Mouse (Mus musculus): ENCODE data around the gene Stat6.

The Stat6 gene

GRCm38 (mm10) chr10:127642772-127643552 lies at the start of gene Stat6:
Gene Stat6 (plus strand): TSS chr10:127642986.
- in situ Hi-C loops (cut with MboI, MseI): loop anchor here (5.0 kb wide), 1 partner anchor 34 kb away; no protein-coding TSS in a partner anchor

- in situ Hi-C loops (cut with MboI, MseI): no loop called here
These were observed 48.4 kb upstream of the Stat6 start for GRCm38 (mm10) chr10:127594405-127594804.

- in situ Hi-C loops (cut with MboI, MseI): no loop called here
These were observed 47.7 kb upstream of the Stat6 start for GRCm38 (mm10) chr10:127594930-127595715.

DNA sequence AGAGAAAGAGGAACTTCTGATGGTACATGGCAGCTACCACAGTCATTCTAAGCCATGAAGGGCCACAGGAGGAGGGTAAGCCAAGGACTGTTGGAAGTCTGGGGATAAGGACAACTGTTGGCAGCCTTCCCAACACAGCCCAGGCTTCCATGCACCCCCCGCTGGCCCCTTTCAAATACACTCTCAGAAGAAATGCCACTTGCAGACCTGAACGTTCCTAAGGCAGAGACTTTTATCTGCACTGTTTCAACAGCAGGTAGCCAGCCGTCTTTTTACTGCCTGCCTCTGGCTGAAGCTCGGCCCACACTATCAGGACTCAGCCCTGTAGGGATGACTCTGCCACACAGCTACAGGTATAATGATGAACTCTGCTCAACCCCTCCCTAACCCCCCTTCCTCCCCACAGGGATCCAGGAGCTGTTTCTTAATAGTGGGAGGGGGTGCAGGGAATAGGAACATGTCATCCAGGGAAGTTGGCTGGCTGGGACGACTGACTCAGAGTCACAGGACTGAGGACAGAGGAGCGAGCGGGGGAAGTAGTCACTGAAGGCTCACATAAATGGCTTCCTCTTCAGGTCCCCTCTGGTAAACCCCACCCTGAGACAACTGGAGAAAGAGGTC lies 46.4 kb upstream of the Stat6 start:
- in situ Hi-C loops (cut with MboI, MseI): no loop called here

GRCm38 (mm10) chr10:127597311-127597901 lies 45.4 kb upstream of the Stat6 start:
- in situ Hi-C loops (cut with MboI, MseI): no loop called here

DNA sequence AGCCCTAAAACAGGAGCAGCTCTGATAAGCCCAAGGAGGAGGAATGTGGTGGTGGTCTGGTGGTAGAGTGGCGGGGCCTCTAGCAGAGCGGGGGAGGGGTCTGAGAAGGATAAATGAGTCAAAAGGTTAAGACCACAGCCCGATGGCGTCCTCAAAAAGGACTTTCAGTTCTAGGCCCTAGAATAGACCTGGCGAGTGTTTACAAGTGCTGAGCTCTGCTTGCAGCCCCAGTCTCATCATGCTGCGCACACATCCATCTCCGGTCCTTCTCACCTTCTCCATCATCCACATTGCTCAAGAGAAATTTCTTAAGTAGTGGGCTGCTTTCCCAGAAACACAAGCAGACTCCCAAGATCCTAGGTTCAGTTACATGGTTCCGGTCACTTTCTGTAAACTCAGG lies 44.2 kb upstream of the Stat6 start:
- in situ Hi-C loops (cut with MboI, MseI): no loop called here

- in situ Hi-C loops (cut with MboI, MseI): no loop called here
These were observed 43.5 kb upstream of the Stat6 start for GRCm38 (mm10) chr10:127599252-127599651.

- in situ Hi-C loops (cut with MboI, MseI): no loop called here
These were observed 42.8 kb upstream of the Stat6 start for GRCm38 (mm10) chr10:127599779-127600541.

- in situ Hi-C loops (cut with MboI, MseI): no loop called here
These were observed 40.6 kb upstream of the Stat6 start for GRCm38 (mm10) chr10:127602194-127602593.

DNA sequence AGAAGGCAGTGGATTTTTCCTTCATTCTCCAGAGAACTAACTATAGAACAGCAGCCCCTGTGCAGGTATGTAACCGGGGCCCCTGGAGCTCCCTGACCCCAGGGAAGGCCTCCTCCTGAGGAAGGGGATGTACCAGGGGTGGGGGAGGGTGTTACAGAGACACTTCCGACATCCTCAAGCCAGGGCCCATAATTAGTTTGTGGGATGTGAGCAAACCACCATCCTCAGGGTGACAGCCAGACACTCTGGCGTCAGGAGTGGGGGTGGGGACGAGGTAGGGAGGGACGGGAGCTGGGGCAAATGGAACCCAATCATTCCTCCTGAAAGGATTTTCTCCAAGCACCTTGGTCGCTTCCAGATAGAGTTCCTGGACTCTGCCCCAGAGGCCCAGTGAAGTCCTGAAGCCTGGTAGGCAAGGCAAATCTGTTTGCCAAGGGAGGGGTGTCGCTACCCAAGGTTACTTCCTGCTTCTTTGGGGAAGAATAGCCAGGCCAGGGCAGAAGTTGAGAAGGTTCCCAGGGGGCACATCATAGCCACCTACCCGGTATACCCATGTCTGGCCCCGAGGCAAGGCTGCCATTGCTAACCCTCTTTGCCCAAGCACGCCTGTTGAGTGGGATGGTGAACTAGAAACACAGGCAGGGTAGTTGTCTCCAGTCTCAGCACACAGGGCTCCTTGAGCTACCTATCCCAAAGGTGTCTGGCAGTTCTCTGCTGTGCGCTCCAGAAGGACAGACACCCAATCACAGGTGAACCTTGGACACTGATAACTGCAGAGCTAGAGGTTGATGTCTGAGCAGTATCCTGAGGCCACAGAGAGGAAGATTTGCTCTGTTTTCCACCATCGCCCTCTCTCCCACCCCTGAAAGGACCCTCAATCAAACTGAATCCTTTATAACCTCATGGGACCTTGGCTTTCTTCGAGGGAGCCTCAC lies 39.1 kb upstream of the Stat6 start:
- in situ Hi-C loops (cut with MboI, MseI): no loop called here

- in situ Hi-C loops (cut with MboI, MseI): no loop called here
These were observed 38.1 kb upstream of the Stat6 start for GRCm38 (mm10) chr10:127604465-127605250.

- in situ Hi-C loops (cut with MboI, MseI): no loop called here
These were observed 37.6 kb upstream of the Stat6 start for GRCm38 (mm10) chr10:127605251-127605547.

DNA sequence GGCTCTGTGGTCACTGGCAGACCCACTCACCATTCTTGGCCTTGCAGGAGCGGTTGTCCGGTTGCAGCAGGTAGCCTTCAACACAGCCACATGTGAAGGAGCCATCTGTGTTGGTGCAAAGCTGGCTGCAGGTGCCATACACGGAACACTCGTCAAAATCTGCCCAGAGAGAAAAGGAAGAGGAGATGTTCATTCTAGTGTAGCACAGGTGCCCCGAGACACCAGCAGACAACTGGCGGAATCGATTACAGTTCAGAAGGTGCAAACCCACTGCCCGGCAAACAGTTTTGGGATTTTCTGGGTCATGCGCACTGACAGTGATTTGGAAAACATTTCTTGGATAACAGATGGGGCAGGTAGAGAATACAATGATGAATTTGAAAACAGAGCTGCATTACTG lies 37.0 kb upstream of the Stat6 start:
- in situ Hi-C loops (cut with MboI, MseI): no loop called here

DNA sequence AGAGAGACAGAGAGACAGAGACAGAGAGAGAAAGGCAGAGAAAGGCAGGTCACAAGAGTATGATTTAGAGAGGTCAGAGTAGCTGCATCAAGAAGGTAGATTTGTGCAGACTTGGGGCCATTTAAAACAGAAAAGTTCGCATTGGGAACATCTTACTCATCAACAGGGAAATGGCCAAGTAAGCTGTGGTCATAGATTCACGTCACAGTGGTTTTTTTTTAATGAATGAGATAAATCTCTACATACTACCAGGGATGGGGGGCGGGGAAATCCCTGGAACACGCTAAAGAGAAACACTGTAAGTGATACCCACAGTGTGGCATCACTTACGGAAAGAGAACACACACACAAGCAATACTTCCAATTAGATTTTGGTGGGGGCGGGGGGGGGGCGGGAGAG lies 35.7 kb upstream of the Stat6 start:
- in situ Hi-C loops (cut with MboI, MseI): no loop called here

DNA sequence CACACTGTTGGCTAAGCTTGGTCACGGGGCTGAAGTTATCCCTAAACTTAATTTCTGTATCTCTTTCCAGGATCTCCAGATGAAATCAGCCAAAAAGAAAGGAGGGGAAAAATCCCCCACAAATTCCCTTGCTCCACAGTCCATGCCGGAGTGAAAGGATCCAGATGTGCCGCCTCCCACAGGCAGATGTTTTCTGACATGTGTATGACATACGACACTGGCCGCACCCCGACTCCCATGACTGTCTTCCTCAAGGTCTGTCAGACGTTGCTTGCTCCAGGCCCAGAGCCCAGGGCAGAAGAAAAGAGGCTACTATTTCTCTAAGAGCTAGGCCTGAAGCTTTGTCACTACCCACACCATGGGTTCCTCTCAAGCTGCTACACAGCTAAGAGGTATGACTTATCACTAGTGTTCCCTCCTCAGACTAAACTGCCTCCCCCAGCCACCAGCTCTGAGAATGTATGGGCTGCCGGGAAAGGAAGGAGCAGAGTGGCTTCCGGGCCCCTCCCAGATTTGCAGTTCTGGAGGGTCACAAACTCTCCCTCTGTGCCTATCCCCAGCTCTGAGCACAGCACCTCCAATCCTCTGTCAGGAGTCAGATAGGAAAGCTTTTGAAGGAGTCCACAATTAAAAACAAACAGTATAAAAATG lies 33.2 kb upstream of the Stat6 start:
- in situ Hi-C loops (cut with MboI, MseI): no loop called here

DNA sequence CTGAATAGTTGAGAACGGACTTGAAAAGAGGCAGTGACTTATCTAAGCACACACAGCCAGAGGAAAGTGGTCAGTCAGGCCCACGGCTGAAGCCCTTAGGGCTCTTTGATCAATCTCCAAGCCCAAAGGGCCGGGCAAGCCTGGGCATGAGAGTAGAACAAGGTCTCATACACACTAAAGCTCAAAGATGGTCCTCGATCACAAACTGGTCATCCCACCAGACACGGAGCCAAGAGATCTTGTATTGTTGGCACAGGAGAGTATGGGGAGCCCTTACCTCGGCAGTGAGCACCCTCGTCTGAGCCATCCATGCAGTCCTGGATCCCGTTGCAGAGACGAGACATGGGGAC lies 32.7 kb upstream of the Stat6 start:
- in situ Hi-C loops (cut with MboI, MseI): no loop called here

GRCm38 (mm10) chr10:127612079-127612775 lies 30.6 kb upstream of the Stat6 start:
- in situ Hi-C loops (cut with MboI, MseI): no loop called here

DNA sequence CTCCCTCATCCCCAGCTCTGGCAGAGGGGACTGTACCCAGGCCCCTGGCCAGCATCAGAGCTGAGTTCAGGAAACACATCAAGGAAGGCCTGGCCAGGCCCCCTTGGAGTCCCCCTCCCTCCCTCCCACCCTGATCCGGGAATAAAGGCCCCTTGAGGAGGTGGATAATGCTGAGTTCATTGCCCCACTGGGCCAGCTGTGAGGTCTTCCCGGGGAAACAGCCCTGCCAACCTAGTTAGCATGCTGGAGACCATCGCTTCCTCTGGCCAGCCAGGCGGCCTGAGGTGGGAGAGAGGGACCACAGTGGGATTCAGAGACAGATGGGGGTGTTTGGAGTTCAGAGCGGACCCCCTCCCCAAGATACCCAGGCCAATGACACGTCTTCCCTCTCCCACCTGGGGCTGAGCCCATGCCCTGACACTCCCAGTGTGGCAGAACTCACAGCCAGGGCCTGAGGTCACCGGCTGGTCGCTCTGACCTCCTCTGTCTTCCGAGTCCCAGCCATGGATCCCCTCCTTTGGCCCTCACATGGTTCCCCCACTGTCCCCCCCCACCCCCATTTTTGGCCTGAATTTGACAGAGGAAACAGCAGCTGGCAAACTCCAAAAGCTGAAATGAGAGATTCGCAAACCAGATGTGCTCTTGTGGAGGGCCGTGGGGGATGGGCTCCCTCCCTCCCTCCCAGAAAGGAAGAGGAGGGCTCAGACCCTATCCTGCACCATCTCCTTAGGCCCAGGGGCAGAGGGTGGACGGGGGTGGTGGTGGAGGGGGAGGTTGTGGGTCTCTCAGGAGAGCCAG lies 28.4 kb upstream of the Stat6 start:
- in situ Hi-C loops (cut with MboI, MseI): no loop called here
